Mouse (Mus musculus): ENCODE measurements around the gene Wdr25.

The Wdr25 gene

DNA sequence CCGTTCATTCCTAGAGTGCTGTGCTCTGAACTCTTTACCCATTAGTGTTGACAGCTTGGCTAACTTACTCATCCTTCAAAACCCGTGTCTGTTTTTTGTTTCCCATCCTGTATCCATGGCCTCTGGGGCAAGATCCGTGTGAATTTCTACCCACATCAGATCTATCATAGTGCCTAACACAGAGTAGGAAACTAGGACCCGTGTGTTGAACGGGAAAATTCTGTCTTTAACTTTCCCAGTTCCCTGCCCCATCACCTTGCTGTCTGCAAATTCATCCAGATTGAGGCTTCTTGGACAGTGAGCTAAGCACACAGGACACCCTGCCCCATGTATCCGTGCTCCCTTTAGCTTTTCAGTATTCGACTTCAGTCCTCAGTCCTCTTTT, 993 bp downstream of the Wdr25 start:
- DNase-seq (ENCODE audit: low read depth, low spot score), result no peak

GRCm38 (mm10) chr12:108896006-108896405, 2.6 kb downstream of the Wdr25 start:
- peak; percentile 60 for DNase-seq (ENCODE audit: low read depth, low spot score)

GRCm38 (mm10) chr12:108901346-108901745, 7.9 kb downstream of the Wdr25 start:
- DNase-seq (ENCODE audit: low read depth, low spot score), result no peak

DNA sequence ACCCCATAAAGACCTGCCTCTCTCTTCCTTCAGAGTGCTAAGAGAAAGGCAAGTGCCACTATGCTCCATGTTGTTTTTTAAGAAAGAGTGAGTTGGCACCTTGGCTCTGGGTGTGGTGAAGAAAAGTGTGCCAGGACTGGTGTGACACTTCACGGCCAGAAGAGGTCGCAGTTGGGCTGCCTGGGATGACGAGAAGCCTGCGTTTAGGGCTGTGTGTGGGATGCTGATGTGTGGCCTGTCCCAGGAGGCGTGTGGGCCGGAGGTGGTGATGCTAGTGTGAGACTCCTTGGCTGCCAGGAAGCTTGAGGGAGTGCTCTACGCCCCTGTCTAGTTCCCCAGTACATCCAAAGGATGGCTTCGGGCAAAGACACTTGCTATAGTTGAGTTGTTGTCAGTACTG, 9.5 kb downstream of the Wdr25 start:
- DNase-seq (ENCODE audit: low read depth, low spot score), result peak; percentile 61

DNA sequence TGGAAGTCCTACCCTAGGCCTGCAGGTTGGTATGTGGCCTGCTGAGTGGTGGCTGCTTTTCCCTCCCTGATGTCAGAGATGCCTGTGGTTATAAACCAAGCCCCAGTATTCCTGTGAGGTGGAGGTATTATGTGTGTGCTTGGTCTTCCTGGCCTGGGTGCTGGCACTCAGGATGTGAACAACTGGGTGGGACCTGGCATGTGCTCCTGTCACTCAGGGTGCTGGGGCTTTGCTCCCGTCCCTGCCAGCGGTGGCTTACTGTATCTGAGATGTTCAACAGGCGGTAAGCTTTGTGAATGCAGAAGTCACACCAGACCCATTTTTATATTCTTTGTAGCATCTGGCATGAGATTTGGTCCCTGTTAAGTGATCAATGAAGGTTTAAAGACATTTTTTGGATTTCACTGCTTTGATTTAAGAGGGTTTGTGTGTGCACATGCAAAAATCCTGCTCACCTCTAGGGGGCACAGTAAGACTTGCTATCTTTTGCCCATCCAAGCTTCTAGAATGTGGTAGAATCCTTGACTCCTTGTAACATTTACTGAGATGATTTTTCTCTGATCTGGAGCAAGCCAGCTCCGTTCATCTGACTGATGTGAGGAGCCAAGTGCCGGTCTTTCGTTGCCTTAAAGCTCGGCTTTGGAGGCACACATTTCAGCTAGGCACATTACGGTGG, 10.3 kb downstream of the Wdr25 start:
- peak; percentile 48 for DNase-seq (ENCODE audit: low read depth, low spot score)

GRCm38 (mm10) chr12:108904276-108904653, 10.8 kb downstream of the Wdr25 start:
- no peak for DNase-seq (ENCODE audit: low read depth, low spot score)

DNA sequence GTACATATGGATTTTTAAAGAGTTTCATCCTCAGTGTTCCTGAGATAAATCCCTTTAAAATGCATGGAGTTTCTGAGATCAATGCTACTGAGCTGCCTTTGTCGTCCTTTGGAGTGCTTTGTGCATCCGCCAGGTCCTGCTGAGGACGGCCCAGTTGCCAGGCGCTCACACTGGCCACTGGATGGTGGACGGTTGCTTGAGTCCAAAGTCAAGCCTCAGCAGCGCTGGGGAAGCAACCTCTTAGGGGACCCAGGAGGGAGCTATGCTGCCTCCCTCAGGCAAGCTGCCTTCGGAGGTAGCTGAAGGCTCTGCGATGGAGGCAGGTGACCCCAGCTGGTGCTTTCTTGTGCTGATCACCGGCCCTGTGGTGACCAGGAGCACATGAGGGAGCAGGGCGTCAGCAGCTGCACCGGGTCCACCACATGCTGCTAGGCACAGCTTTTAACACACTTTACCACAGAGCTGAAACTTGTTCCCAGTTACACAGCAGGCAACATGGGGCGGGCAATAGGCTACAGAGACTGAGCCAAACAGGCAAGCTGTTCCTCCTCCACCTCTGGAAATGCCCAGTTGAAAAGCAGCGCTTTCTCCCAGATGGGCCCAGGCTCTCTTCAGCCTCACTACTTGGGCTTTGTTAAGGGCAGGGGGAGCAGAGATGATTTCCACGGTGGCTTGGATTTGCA, 12.3 kb downstream of the Wdr25 start:
- DNase-seq (ENCODE audit: low read depth, low spot score), result no peak

GRCm38 (mm10) chr12:108906398-108906797, 13.0 kb downstream of the Wdr25 start:
- DNase-seq (ENCODE audit: low read depth, low spot score), result no peak

GRCm38 (mm10) chr12:108909846-108910433, 16.5 kb downstream of the Wdr25 start:
- no peak for DNase-seq (ENCODE audit: low read depth, low spot score)

DNA sequence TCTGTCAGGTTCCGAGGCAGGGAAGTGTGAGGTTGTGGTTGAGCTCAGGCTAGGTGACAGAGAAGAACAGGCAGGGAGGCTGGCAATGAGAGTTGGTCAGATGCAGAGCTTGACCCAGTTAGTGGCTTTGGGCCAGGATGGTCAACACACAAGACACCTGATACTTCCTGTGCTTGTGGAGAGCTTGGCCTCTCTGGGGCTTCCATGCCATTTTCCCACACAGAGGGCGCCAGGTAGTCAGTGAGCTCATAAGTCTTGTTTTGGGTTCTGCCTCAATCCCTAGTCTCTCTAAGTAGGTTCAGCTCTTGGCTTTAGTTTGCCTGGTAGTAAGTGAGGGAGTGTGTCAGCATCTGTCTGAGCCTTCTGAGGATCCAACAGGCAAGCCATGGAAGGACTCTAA, 19.0 kb downstream of the Wdr25 start:
- no peak for DNase-seq (ENCODE audit: low read depth, low spot score)

- no peak for DNase-seq (ENCODE audit: low read depth, low spot score)
Observed at GRCm38 (mm10) chr12:108914198-108914597, 20.8 kb downstream of the Wdr25 start.

GRCm38 (mm10) chr12:108914709-108915340, 21.4 kb downstream of the Wdr25 start:
- no peak for DNase-seq (ENCODE audit: low read depth, low spot score)

DNA sequence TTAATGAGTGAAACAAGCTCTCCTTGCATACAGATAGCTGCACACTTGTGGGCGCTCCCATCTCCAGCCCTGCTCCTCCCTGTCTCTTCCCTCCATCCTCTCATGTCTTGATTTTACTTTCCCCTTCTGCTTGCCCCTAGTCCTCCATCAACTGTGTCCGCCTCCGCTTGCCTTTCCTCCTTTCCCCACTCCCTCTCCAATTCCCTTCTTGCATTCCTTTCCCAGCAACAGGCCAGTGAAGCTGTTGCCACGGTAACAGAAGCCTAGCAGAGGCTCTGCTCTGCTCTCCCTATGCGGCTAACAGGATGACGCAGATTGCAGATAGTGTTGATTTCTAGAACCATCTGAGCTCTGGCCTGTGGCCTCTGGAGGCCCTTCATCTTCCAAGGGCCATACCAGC, 22.5 kb downstream of the Wdr25 start:
- DNase-seq (ENCODE audit: low read depth, low spot score), result no peak

- no peak for DNase-seq (ENCODE audit: low read depth, low spot score)
Observed at GRCm38 (mm10) chr12:108916447-108917042, 23.1 kb downstream of the Wdr25 start.

DNA sequence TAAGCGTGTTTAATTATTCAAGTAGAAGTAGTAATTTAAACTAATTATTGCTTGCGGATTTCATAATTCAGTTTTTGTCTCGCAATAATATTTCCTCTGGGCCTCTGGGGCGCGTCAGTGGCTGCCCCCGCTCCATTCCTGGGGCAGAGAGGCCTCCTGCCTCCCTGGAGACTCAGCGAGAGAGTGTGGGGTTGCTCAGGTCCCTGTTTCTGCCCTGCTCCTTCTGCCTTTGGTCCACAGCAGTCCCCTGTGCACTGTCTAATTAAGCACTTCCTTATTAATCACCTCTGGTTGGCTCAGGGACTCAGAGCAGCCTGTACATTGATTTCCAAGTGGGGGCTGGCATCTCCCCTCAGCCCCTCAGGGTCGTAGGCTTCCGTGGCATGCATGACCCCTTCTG, 24.1 kb downstream of the Wdr25 start:
- no peak for DNase-seq (ENCODE audit: low read depth, low spot score)

DNA sequence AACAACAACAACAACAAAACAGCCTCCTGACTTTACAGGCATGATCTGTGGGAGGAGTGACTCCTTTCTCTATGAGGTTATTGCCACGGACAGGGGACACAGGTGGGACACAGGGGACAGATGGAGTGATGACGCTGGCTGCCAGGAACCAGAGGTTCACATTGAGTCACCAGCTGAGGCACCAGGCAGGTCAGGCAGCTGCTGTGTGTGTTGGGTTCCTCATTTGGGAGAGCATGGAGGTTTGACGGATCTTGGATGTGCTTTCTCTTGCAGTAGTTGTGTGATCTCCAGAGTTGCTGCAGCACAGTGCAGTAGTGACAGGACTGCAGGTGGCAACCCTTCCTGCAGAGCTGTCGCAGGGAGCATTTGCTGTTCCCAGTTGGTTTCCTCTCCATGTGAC, 25.3 kb downstream of the Wdr25 start:
- DNase-seq (ENCODE audit: low read depth, low spot score), result no peak

GRCm38 (mm10) chr12:108926606-108927111, 33.2 kb downstream of the Wdr25 start:
- no peak for DNase-seq (ENCODE audit: low read depth, low spot score)

- DNase-seq (ENCODE audit: low read depth, low spot score), result no peak
Observed at GRCm38 (mm10) chr12:108928249-108928648, 34.8 kb downstream of the Wdr25 start.

DNA sequence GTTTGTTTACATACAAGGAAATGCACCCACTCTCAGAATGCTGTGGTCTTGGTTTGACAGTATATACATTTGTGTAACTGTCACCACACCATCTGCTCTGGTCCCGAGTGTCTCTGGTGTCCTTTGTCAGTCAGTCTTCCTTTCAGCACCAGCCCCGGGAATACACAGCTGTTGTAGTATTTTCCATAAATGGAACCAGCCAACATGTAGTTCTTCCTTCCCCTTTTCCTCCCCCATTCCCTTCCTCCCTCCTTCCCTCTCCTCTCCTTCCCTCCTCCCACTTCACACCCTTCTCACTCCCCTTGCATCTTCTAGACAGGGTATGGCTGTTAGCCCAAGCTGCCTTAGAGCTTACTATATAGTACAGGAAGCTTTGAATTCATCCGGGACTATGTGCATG, 36.0 kb downstream of the Wdr25 start:
- DNase-seq (ENCODE audit: low read depth, low spot score), result no peak

DNA sequence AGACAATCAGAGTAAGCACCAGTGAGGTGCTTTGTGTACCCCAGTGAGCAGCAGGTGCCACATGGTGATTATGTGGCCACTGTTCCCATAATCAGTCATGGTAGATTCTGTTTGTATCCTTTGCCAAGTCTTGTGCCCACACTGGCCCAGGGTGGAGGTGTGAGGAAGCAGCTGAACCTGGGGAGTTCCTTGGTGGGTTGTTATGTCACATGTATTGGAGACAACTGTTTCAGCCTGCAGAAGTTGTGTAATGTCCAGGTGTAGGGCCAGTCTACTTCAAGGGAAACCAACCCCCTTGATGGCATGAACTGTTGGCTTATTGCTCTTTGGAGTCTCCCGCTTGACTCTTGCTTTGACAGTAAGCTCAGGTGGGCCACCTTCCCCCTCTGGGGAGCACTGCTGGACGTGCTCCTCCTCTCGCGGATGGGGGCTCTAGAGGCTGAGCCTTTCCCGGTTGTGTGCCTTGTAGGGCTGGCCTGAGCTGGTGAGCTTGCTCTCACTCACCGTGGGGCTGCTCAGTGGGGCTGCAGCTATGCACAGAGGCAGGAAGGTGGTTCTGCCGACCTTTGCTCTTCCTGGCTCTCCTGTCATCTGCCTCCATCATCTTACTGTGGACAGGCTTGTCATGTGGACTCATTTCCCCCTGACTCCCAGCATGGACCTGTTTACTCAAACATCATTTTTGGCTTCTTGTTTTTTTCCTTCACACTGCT, 38.1 kb downstream of the Wdr25 start:
- no peak for DNase-seq (ENCODE audit: low read depth, low spot score)

GRCm38 (mm10) chr12:108932113-108932512, 38.7 kb downstream of the Wdr25 start:
- DNase-seq (ENCODE audit: low read depth, low spot score), result no peak
